In the genomic region with DNA sequence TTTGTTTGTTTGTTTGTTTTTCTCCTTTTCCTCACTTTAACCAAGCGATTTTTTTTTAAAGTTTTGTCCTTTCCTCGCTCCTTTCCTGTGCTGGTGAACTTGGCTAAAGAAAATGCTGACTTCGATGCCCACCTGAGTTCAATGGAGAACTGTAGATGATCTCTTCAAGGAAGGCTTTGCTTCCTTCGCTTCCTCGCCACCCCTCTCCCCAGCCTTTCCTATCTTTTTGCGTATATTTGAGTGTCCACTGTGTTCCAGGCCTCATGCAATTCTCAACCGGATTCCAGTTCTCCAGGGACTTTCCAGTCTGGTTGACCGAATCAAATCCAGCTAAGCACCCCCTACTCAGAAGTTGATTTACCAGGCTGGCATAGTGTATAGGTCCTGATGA, we compare ENCODE assay signal across 8 mouse cellular contexts. TPM values are rescaled to one million over a fixed set of nuclear protein-coding genes. Genes with fewer than 3 reads are reported as not detected.
DNase-seq lines count a peak whose midpoint lies in the region; ATAC-seq and TF ChIP-seq lines count a peak whose summit lies in the region.

No protein-coding gene starts in this region.

- H3K4me1 ChIP-seq in spleen, adult 2 months (ENCODE audit: control insufficient read depth, insufficient read depth, insufficient read length) = peaks cover 4% of the 10 kb centered on the region; the same call in 1 of the 2 replicates
- H3K4me1 ChIP-seq in olfactory bulb, adult 2 months (ENCODE audit: control insufficient read depth, insufficient read depth, low read length) = no peaks in the 10 kb centered on the region

- H3K4me3 ChIP-seq in spleen, adult 2 months (ENCODE audit: extremely low read depth, insufficient read depth, insufficient read length) = peak overlapping the region; percentile 14; the same call in 1 of the 2 replicates
- peak overlapping the region; percentile 11; the same call in 1 of the 2 replicates for H3K4me3 ChIP-seq in olfactory bulb, adult 2 months (ENCODE audit: insufficient read depth, low read depth, low read length)

- no peaks in the 10 kb centered on the region for H3K36me3 ChIP-seq in spleen, adult 2 months (ENCODE audit: control insufficient read depth, insufficient read depth, low read length)

- 74% methylated on average over 8 of the region's 8 CpGs for WGBS in spleen, adult 2 months
- 49% methylated on average over 8 of the region's 8 CpGs for WGBS in olfactory bulb, adult 2 months

- peak; percentile 12 for DNase-seq in cerebellum, adult 11 months
- DNase-seq in cerebellum, postnatal 14 days = no peak
- DNase-seq in spleen, adult 2 months (ENCODE audit: low read depth in 1 of 2, low spot score in 2 of 2) = no peak
- no peak for DNase-seq in spleen, adult 18-20 months
- peak; percentile 6 for DNase-seq in kidney, postnatal 10 days
- DNase-seq in gastrocnemius, postnatal 36 days = no peak

- intact Hi-C loops in gastrocnemius, postnatal 36 days (cut with DNase I) = no loop called here

- no peak for TF ChIP-seq CTCF in spleen, adult 2 months (IDR thresholded peaks at IDR 0.05; ENCODE audit: extremely low read depth, insufficient read depth, insufficient read length, insufficient replicate concordance)
- TF ChIP-seq CTCF in olfactory bulb, adult 2 months (IDR thresholded peaks at IDR 0.05; ENCODE audit: insufficient read depth, low read depth, low read length) = no peak

- ATAC-seq in megakaryocyte progenitor cell, adult 5-6 weeks (replicated peaks; ENCODE audit: poor library complexity) = no peak

- H3K27me3 ChIP-seq in spleen, adult 2 months (ENCODE audit: control insufficient read depth, insufficient read depth, low read length) = no peaks in the 10 kb centered on the region

- no peak for TF ChIP-seq POLR2A in spleen, adult 2 months (IDR thresholded peaks at IDR 0.05; ENCODE audit: low read depth, low read length)
- no peak for TF ChIP-seq POLR2A in olfactory bulb, adult 2 months (IDR thresholded peaks at IDR 0.05; ENCODE audit: insufficient read depth, low read depth, low read length)

- H3K27ac ChIP-seq in spleen, adult 2 months (ENCODE audit: insufficient read depth, low read length) = no peak overlapping the region
- no peak overlapping the region for H3K27ac ChIP-seq in olfactory bulb, adult 2 months (ENCODE audit: insufficient read depth, low read depth, low read length)

RNA-seq across cellular contexts. Expression of a gene that starts 0.3 kb away (rescaled TPM):
- 4.6 and 8.1 TPM in 2 replicates for polyA plus RNA-seq in spleen, adult 2 months (2012; rRNA removed)
- polyA plus RNA-seq in olfactory bulb, adult 2 months (2012; ENCODE audit: insufficient read depth, insufficient read length, low replicate concordance, missing spikeins) = not detected in 2 replicates
- 10 to 100 TPM; 26.3 to 30.2 TPM for total RNA-seq in gastrocnemius, postnatal 36 days (2021)
- total RNA-seq in megakaryocyte progenitor cell, adult 5-6 weeks (2015) = 33.3 and 33.7 TPM in 2 replicates
- 72.7 and 77.2 TPM in 2 replicates for total RNA-seq in megakaryocyte progenitor cell, adult 5-6 weeks (2017)

Comparison
In these comparisons a context has a peak if more than half of its experiments do, and no peak if none do; other contexts are left out.
1. DNase-seq: peak in cerebellum, adult 11 months (single experiment) and kidney, postnatal 10 days (single experiment); none in cerebellum, postnatal 14 days (0 of 2), spleen, adult 2 months (0 of 2), spleen, adult 18-20 months (0 of 2) and gastrocnemius, postnatal 36 days (0 of 2).